Mouse (Mus musculus): Measurements from ENCODE around the gene Kmt2b.

DNA sequence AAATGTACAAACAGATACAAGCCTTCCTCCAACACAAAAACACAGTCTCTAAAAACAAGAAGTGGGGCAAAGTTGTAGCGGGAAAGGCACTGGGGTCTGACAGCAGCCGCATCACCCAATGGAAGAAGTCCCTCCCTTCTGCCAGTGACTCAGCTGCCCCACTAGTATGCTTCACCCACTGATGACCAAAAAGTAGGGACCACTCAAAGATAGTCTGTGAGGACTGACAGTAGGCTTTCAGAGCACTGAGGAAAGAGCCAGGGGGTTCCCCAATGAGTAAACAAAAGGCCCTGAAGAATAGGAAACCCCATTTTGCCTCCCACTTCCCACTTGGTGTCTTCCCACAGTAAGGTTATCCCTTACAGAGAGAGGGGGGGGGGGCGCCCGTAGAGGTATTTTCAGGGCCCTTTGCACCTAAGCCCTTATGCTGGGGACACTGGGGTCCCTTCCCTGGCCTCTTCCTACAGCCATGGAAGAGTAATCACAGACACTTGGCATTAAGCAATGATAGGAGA, 6.0 kb upstream of the Kmt2b start:
- TF ChIP-seq CTCF (IDR thresholded peaks at IDR 0.05; ENCODE audit: extremely low read depth, insufficient read length, insufficient replicate concordance, low read depth, low read length): no peak
- TF ChIP-seq POLR2A (IDR thresholded peaks at IDR 0.05; ENCODE audit: low read depth, low read length): no peak

Data from small intestine, adult 2 months (tissue).